Mouse (Mus musculus) liver, embryonic 13.5 days (tissue): ENCODE data around the gene Cd70. TPM values are rescaled to one million over a fixed set of nuclear protein-coding genes. Genes with fewer than 3 reads are reported as not detected.

Experiments
- ATAC-seq: fragments of 200-750 bp; cut with Nextera tagmentation; 2 replicates; pipeline ENCODE4 v1.8.0; 2017; ENCODE audit warnings: low read depth, mild to moderate bottlenecking, moderate number of reproducible peaks, moderate library complexity
- DNase-seq: peaks from one replicate; pipeline ENCODE4 v3.0.0; 2022
- H3K27ac ChIP-seq: fragments of 300-500 bp; sonication (generic); 2 replicates; pipeline ENCODE4 v1.5.1; 2015; ENCODE audit warnings: moderate library complexity, mild to moderate bottlenecking, inconsistent platforms
- H3K27me3 ChIP-seq: fragments of 300-500 bp; sonication (generic); 2 replicates; pipeline ENCODE4 v1.6.1; 2015; ENCODE audit warnings: mild to moderate bottlenecking, inconsistent platforms
- H3K36me3 ChIP-seq: fragments of 300-500 bp; sonication (generic); 2 replicates; pipeline ENCODE4 v1.6.1; 2015; ENCODE audit warnings: mild to moderate bottlenecking, inconsistent platforms
- H3K4me1 ChIP-seq: fragments of 300-500 bp; sonication (generic); replicated peaks from 2 replicates; pipeline ENCODE4 v1.6.1; 2015; ENCODE audit warnings: inconsistent platforms
- H3K4me2 ChIP-seq: fragments of 300-500 bp; sonication (generic); 2 replicates; pipeline ENCODE4 v1.6.1; 2015; ENCODE audit warnings: inconsistent platforms, mild to moderate bottlenecking, moderate library complexity
- H3K4me3 ChIP-seq: fragments of 300-500 bp; sonication (generic); replicated peaks from 2 replicates; pipeline ENCODE4 v1.5.1; 2015; ENCODE audit warnings: mild to moderate bottlenecking, inconsistent platforms
- H3K9ac ChIP-seq: fragments of 300-500 bp; sonication (generic); 2 replicates; pipeline ENCODE4 v1.6.1; 2015; ENCODE audit warnings: mild to moderate bottlenecking, inconsistent platforms
- H3K9me3 ChIP-seq: fragments of 300-500 bp; sonication (generic); replicated peaks from 2 replicates; pipeline ENCODE4 v1.6.1; 2016; ENCODE audit warnings: inconsistent platforms
- WGBS: fragments of 180-500 bp; shearing (Covaris S2); methylation state at CpG from one replicate; pipeline ENCODE4 v1.1.7; 2015; ENCODE audit not compliant: insufficient replicate concordance; 5-methylcytosine and 5-hydroxymethylcytosine counted together
- polyA plus RNA-seq: library from polyadenylated mRNA; unstranded; fragments of >200 nt; fragmentation: Nextera tagmentation; extraction: Ambion mirVana; gene quantifications from 2 replicates; pipeline ENCODE4 v1.2.1, GENCODE M21; 2015

The Cd70 gene
- polyA plus RNA-seq, 1 experiment from 2014 or later: not detected

DNA sequence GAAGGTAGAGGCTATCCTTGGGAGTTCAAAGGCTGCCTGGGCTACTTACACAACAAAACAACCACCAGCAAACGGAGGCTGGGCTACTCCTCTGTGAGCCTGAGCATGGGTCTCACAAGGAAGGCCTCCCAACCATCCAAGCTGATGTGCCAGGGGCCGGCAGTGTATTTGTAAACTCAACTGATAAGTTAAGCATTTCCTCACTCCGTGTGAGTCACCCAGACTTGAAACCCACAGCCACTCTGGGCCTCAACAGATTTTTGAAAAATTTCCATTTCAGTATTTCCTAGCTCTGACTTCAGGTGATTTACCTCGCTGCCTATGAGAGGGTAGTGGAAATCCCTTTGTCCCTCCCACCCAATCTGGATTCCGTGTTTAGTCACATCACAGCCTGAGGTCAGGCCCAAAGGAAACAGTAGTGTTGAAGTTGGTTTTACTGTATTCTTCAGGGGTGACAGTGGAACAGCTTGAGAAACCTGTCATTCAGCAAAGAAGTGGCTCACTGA is 40.9 kb downstream of the Cd70 start:
- 36% methylated on average over 5 of the region's 5 CpGs for whole genome bisulfite sequencing

DNA sequence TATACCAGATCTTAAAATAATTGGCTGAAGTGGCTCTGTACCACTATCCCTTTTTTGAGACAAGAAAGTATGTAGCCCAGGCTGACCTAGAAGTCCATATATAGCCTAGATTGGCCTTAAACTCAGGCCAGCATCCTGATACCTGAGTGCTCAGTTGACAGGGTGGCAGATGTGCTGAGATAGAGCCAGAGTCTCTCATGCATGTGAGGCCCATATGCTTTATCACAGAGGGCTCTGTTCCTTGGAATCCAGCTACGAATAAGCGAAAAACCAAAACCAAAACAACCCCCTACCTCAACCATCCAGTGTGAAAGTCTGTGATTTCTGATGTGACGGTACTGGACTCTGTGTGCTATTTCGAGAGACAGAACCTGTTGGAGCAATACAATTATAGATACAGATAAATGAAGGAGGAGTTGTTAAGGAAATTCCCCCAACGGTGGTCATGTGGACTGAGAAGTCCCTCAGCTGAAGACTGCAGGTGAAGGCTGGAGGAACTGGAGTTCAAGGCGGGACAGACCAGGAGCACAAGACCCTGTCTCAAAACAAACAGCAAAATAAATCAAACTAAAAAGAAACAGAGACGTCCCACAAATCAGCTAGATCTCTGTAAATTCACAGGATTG is 41.4 kb downstream of the Cd70 start:
- no peak overlapping the region for H3K4me3 ChIP-seq
- H3K9ac ChIP-seq: no peak overlapping the region
- no peak overlapping the region for H3K4me2 ChIP-seq
- H3K9me3 ChIP-seq: no peaks in the 10 kb centered on the region
- WGBS: 64% methylated on average over 7 of the region's 7 CpGs
- DNase-seq (no peak), ATAC-seq (no peak)
- peaks cover 34% of the 10 kb centered on the region for H3K27me3 ChIP-seq
- H3K27ac ChIP-seq: no peak overlapping the region
- peaks cover 18% of the 10 kb centered on the region for H3K4me1 ChIP-seq
- H3K36me3 ChIP-seq: no peaks in the 10 kb centered on the region

More for the DNA sequence above, 40.9 kb downstream of the Cd70 start:
- H3K4me1 ChIP-seq: peaks cover 18% of the 10 kb centered on the region
- H3K9ac ChIP-seq: no peak overlapping the region
- no peak overlapping the region for H3K4me2 ChIP-seq
- no peak overlapping the region for H3K27ac ChIP-seq
- no peaks in the 10 kb centered on the region for H3K36me3 ChIP-seq
- peaks cover 32% of the 10 kb centered on the region for H3K27me3 ChIP-seq
- no peaks in the 10 kb centered on the region for H3K9me3 ChIP-seq
- DNase-seq (no peak), ATAC-seq (no peak)
- H3K4me3 ChIP-seq: no peak overlapping the region

DNA sequence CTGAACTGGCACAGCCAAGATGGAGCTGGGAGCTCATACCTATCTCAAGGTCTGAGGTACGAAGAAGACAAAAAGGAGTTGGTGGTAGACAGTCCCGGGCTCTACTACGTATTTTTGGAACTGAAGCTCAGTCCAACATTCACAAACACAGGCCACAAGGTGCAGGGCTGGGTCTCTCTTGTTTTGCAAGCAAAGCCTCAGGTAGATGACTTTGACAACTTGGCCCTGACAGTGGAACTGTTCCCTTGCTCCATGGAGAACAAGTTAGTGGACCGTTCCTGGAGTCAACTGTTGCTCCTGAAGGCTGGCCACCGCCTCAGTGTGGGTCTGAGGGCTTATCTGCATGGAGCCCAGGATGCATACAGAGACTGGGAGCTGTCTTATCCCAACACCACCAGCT is 42.5 kb downstream of the Cd70 start:
- H3K36me3 ChIP-seq: no peaks in the 10 kb centered on the region
- WGBS: 57% methylated on average over 5 of the region's 5 CpGs
- no peaks in the 10 kb centered on the region for H3K9me3 ChIP-seq
- H3K4me1 ChIP-seq: peaks cover 18% of the 10 kb centered on the region
- H3K4me3 ChIP-seq: no peak overlapping the region
- no peak for DNase-seq
- ATAC-seq: no peak
- peaks cover 34% of the 10 kb centered on the region for H3K27me3 ChIP-seq
- H3K4me2 ChIP-seq: no peak overlapping the region
- no peak overlapping the region for H3K9ac ChIP-seq
- H3K27ac ChIP-seq: no peak overlapping the region

DNA sequence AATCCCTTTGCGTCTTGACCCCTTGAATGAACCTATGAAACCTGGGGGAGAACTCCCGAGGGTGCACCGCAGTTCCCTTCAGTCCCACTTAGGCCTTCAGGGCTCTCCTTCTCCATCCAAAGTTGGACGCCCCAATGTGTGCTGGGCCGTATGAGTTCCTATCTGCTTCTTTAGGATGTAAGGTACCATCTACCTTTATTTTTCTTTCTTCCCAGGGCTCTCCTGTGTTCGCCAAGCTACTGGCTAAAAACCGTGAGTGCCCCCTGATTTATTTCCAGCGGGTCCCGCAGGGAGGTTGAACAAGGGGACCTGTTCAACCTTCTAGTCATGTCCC is 43.6 kb downstream of the Cd70 start:
- 23% methylated on average over 9 of the region's 9 CpGs for WGBS
- ATAC-seq: no peak
- Histone ChIP-seq H3K4me3 (peak overlapping the region; percentile 57; the same call in 1 of the 2 replicates), H3K27me3 (peaks cover 34% of the 10 kb centered on the region), H3K9ac (no peak overlapping the region), H3K4me2 (peak overlapping the region; percentile 75), H3K36me3 (no peaks in the 10 kb centered on the region), H3K27ac (no peak overlapping the region), H3K4me1 (peaks cover 18% of the 10 kb centered on the region), H3K9me3 (no peaks in the 10 kb centered on the region)
- no peak for DNase-seq

DNA sequence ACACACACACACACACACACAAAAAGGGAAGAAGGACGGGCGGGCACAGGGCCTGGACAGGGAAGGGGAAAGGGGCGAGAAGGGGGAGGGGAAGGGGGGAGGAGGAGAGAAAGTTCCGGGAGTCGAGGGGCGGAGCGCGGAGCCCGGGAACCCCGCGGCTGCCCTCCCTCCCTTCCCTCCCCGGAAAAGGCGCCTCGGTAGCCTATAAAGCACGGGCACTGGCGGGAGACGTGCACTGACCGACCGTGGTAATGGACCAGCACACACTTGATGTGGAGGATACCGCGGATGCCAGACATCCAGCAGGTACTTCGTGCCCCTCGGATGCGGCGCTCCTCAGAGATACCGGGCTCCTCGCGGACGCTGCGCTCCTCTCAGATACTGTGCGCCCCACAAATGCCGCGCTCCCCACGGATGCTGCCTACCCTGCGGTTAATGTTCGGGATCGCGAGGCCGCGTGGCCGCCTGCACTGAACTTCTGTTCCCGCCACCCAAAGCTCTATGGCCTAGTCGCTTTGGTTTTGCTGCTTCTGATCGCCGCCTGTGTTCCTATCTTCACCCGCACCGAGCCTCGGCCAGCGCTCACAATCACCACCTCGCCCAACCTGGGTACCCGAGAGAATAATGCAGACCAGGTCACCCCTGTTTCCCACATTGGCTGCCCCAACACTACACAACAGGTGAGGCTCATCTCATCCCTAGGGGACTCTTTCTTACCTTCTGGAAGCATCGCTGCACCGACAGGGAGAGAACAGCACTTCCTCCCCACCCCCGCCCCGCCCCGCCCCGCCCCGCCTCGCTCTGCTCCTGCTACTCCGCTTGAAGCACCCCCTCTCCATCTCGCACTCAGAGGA is 44.2 kb downstream of the Cd70 start, which contains the start of gene Tnfsf9:
Tnfsf9 (plus strand) TSS at position 145 of the 854 bp plus-strand sequence.
- peak within 1 kb of the TSS; percentile 75 for H3K4me2 ChIP-seq
- WGBS: under 1% methylated on average over 58 of the region's 61 CpGs
- H3K9me3 ChIP-seq: no peaks in the 10 kb centered on the region
- peaks cover 34% of the 10 kb centered on the region for H3K27me3 ChIP-seq
- ATAC-seq: peak; percentile 42
- no peak for DNase-seq
- H3K4me1 ChIP-seq: peaks cover 18% of the 10 kb centered on the region
- H3K4me3 ChIP-seq: peak within 1 kb of the TSS; percentile 57
- no peak within 1 kb of the TSS for H3K27ac ChIP-seq
- peak within 1 kb of the TSS; percentile 62 for H3K9ac ChIP-seq
- no peaks in the 10 kb centered on the region for H3K36me3 ChIP-seq

DNA sequence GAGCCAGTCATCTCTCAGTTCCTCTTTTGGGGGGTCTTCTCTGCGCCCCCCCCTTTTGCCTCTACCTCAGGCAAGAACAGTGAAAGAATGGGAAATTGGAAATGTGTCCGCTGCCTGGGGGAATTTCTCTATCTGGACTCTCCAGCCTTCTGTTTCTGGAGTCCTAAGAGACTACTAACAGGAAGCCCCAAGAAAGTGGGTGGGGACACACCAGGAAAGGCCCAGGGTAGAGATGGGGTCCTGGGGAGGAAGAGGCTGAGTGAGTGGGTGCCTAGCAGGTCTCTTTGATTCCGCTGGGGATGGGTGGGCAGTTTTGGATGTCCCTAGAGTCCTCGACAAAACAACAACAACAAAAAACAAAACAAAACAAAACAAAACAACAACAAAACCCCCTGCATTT is 45.1 kb downstream of the Cd70 start:
- no peak for ATAC-seq
- 0 out of 2 replicates have a peak overlapping the region, but pooled peaks have one; percentile 26 for H3K9ac ChIP-seq

DNA sequence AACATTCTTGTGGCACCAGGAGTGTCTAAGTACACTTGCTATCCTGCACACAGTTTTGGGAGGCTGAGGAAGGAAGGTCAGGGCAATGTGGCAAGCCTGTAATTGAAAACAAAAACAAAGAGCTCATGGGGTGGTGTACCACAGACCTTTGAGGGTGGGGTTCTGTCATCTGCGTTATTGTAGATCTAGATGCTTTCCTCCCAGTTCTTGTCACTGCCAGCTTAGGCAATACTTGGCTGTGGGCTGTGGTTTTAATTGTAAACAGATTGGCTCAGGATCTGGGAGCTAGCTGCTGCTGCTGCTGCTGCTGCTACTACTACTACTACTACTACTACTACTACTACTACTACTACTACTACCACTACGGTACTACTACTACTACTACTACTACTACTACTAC is 47.3 kb downstream of the Cd70 start:
- Histone ChIP-seq H3K9ac (no peak overlapping the region), H3K9me3 (no peaks in the 10 kb centered on the region), H3K27ac (no peak overlapping the region), H3K4me1 (peaks cover 26% of the 10 kb centered on the region), H3K27me3 (peaks cover 34% of the 10 kb centered on the region), H3K4me2 (no peak overlapping the region), H3K36me3 (no peaks in the 10 kb centered on the region), H3K4me3 (no peak overlapping the region)
- WGBS: 57% methylated on average over 2 of the region's 2 CpGs
- no peak for ATAC-seq
- DNase-seq: no peak

More for the DNA sequence above, 45.1 kb downstream of the Cd70 start:
- Histone ChIP-seq H3K36me3 (no peaks in the 10 kb centered on the region), H3K27me3 (peaks cover 34% of the 10 kb centered on the region), H3K9me3 (no peaks in the 10 kb centered on the region), H3K4me2 (peak overlapping the region; percentile 75), H3K4me3 (peak overlapping the region; percentile 57; the same call in 1 of the 2 replicates), H3K4me1 (peaks cover 22% of the 10 kb centered on the region), H3K27ac (no peak overlapping the region)
- WGBS: 29% methylated on average over 4 of the region's 4 CpGs
- no peak for DNase-seq

DNA sequence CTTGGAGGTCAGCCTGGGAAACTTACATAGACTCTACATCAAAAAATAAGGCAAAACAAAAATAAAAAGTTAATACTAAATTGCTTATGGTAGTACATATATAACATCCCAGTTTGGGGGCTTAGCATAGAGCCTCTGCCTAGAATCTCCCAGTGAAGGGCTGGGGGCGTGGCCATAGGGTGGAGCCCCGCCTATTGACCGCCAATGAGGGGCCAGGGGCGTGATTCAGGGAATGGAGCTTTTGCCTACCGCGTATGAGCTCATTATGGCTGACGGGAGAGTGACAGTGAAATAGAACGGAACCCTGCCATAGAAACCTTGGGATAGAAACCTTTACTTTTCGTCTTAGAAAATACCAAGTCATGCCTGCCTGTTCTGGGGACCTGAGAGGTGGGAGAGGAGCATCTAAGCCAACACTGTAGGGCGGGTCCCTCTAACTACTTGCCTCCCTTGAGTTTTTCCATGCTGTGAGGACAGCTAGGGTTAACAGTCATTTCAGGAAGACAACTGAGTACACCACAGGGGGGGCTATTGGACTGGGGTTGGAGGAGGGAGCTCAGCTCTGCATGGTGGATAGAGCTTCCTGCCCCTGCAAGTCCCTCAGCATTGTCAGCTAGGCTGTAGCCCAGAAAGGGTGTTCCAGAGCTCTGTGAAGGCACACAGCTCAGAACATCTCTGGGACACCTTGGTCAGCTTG is 49.8 kb downstream of the Cd70 start:
- peak; percentile 68 for ATAC-seq
- Histone ChIP-seq H3K9ac (no peak overlapping the region), H3K9me3 (no peaks in the 10 kb centered on the region), H3K27me3 (peaks cover 12% of the 10 kb centered on the region), H3K4me3 (no peak overlapping the region; the same call in 1 of the 2 replicates), H3K4me2 (peak overlapping the region; percentile 37), H3K4me1 (peaks cover 24% of the 10 kb centered on the region), H3K36me3 (no peaks in the 10 kb centered on the region), H3K27ac (no peak overlapping the region)
- WGBS: 5% methylated on average over 10 of the region's 10 CpGs
- DNase-seq: peak; percentile 65

DNA sequence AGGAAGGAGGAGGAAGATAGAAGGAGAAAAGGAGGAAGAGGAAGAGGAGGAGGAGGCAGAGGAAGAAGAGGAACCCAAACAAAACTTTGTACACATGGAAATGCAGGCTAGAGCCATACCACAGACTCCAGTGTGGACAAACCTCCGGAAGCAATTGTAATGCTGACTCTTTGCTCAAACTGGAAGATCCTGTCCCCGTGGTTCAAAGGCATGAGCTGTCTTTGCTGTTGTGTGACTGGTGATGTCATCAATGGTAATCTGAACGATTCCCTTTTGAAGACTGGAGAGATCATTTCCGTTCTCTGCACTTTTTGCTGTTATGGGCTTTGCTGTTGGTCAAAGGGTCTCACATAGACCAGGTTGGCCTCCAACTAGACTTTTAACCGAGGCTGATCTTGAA is 51.3 kb downstream of the Cd70 start:
- Histone ChIP-seq H3K27me3 (no peaks in the 10 kb centered on the region; the same call in 1 of the 2 replicates), H3K9ac (no peak overlapping the region), H3K4me1 (peaks cover 18% of the 10 kb centered on the region), H3K9me3 (no peaks in the 10 kb centered on the region), H3K27ac (no peak overlapping the region), H3K36me3 (no peaks in the 10 kb centered on the region), H3K4me2 (no peak overlapping the region), H3K4me3 (no peak overlapping the region)
- WGBS: 54% methylated on average over 5 of the region's 5 CpGs
- no peak for DNase-seq
- ATAC-seq: no peak

DNA sequence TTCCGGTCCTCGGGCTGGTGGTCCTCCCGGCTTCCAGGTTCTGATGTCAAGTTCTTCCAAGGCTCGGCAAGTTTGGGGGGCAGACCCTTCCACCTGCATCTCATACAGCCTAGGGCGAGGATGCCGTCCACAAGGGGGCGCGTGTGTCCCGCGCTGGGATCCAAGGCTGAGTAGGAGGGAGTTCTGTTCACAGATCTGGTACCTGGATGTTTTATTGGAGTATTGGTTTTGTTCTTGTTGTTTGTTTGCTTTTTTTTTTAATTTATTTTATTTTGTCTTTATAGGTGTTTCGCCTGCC is 53.0 kb downstream of the Cd70 start:
- Histone ChIP-seq H3K4me1 (peaks cover 18% of the 10 kb centered on the region), H3K4me2 (peak overlapping the region; percentile 36), H3K9me3 (no peaks in the 10 kb centered on the region), H3K27me3 (no peaks in the 10 kb centered on the region), H3K27ac (no peak overlapping the region), H3K36me3 (no peaks in the 10 kb centered on the region), H3K4me3 (peak overlapping the region; percentile 12; the same call in 1 of the 2 replicates), H3K9ac (no peak overlapping the region)
- peak; percentile 63 for DNase-seq
- WGBS: 0% methylated on average over 11 of the region's 11 CpGs
- peak; percentile 71 for ATAC-seq
